Mouse (Mus musculus): ENCODE data around the gene Zfp976.
A peak's percentile ranks its signal among the peaks of the same experiment; 100 is the strongest.
"Not testable (repeated sequence)": the region's sequence is repeated elsewhere in the genome, so short reads cannot be mapped to it uniquely, and the experiment has no call there.

Zfp976 gene

DNA sequence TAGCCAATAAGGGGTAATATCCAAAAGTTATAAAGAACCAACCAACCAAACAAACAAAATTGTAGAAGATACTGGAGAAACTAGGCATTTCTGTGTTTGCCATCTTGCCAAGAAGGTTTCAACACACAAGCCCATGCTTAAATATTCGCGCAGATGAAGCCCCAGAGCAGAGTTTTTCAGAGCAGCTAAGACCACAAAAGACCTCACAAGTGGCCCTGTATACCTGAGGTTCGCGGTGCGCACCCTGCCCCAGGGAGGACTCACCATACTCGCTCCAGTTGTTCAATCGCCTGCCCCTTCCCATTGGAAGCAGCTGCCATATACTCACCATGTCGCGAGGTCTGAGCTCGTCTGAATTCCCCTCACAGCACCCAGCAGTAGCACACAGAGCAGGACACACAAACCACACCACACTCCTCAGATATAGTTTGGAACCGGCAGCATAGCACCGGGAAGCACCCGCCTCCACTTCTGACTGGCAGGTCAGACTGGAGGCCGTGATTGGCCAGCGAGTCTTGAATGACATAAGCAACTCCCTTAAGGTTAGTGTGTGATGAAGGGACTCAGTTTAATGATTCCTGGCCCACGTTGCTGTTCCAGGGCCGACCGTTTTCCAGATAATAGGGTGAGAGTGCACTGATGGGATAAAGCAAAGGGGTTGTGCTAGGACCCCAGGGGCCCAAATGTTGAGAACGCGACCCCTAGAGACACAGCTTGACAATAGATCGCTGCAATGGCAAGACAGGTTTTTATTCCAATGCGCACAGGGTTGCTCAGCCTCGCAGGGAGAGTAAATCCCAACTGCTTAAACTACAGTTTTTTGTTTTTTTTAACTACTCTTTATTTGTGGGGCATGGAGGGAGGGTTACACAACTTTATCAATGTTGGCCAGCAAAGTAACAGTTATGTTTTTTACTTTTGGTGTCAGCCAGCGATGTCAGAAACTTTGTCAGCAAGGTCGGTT is at the start of gene Zfp976:
TSS of gene Zfp976 (minus strand) at position 437 of the 964 bp plus-strand sequence.
- DNase-seq (ENCODE audit: low spot score in 2 of 2) = peak; percentile 53 to 66

DNA sequence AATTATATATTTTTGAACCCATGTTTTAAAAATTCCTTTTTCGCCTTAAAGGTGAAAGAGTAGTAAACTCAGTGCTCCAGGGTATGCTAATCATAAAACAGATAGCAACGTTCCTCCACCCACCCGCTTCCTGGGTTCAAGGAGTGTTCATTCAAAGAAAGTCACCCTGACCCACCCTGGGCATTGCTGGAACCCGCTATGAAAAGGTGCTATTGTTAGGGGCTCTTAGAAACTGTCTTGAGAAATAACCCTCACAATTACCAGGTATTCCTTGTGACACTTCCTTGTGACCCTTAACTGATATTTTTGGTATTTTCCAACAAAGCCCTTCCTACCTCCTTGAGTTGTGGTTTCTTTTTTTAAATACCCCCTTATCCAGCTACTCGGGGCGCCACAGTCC is 37.7 kb upstream of the Zfp976 start:
- DNase-seq (ENCODE audit: low spot score in 2 of 2) = not testable (repeated sequence)

DNA sequence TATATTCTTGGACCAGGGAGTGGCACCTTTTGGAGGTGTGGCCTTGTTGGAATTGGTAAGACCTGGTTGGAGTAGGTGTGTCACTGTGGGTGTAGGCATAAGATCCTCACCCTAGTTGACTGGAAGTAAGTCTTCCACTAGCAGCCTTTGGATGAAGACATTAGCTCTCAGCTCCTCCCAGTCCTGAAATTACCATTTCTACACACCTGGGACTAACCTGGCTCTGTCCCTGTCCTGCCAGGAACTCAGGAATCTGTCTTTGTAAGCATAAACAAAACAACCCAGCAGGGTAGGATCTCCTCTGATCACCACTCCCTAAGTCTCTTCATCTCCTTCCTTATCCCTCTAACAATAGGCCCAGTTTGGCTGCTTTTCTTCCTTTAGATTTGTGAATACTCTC is 37.3 kb upstream of the Zfp976 start:
- not testable (repeated sequence) for DNase-seq (ENCODE audit: low spot score in 2 of 2)

DNA sequence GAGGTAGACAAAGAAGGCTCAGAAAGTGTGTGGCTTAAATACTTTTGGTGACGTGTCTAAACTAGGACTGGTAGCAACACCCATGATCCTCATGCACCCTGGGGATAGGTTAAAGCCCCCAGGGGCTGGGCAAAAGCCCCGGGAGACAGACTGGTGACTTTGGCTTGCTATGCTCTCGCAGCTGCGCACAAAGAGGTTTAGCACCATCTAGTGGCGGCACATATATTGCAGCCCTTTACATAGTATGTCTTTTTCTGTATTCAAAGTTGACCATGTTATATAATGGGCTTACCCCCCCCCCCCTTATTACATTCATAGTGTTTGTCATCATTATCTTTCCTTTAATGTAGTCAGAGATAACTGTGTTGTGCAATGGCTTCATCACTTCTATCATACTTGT is 17.8 kb upstream of the Zfp976 start:
- not testable (repeated sequence) for DNase-seq (ENCODE audit: low spot score in 2 of 2)

DNA sequence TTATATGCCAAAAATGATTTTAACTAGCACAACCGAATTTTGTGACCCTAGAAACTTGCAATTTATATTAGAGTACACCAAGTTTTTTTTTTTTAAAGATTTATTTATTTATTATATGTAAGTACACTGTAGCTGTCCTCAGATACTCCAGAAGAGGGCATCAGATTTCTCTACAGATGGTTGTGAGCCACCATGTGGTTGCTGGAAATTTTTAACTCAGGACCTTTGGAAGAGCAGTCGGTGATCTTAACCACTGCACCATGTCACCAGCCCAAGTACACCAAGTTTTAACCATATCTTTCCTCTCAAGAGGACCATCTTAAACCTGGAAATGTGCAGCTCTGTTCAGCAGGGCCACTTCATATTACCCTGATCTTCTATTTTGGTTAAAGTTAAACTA is 12.8 kb upstream of the Zfp976 start:
- DNase-seq (ENCODE audit: low spot score in 2 of 2) = not testable (repeated sequence)

DNA sequence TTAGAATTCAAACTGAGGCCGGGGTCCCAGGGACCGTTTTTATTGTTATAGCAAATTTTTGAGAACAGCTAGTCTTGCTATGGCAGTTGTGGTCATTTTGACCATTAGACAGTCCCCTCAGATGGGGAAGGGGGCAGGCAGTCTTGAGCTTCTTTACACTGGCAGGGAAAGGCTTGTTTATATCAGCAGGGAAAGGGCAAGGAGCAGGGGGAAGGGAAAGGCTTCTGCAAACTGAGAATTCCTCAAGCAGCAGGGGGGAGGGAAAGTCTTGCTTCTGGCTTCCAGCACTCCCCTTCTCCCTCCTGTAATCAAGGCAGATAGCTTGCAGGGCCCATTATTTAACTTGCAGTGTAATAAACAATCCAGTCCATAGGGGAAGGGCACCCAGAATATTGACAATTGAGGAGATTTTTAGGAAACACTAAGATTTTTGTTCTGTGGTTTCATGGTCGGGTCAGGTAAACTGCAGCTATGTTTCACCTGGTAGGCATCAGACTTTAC is 782 bp upstream of the Zfp976 start:
- DNase-seq (ENCODE audit: low spot score in 2 of 2) = not testable (repeated sequence)

DNA sequence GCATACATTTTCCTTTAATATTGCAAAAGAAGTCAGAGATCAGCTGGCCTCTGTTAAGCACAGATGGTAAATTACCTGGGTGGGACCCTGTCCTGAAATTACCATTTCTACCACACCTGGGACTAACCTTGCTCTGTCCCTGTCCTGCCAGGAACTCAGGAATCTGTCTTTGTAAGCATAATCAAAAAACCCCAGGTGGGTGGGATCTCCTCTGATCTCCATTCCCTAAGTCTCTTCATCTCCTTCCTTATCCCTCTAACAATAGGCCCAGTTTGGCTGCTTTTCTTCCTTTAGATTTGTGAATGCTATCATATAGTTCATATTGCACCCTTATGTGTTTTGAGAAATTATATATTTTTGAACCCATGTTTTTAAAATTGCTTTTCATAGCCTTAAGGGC is 11.4 kb downstream of the Zfp976 start:
- not testable (repeated sequence) for DNase-seq (ENCODE audit: low spot score in 2 of 2)

DNA sequence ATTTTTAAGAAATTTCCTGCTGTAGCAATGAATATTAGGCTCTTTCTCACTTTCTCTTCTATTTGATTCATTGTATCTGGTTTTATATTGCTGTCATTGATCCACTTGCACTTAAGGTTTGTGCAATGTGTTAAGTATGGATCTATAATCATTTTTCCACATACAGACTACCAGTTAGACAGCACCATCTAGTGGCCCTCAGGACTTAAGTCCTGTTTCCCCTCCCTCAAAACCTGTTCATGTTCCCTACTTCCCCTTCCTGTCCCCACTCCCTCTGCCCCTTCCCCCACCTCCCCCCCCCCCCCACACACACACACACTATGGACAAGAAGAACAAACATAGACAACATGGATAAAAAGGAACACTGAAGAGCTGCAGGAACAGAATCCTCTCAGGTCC is 46.7 kb downstream of the Zfp976 start:
- not testable (repeated sequence) for DNase-seq (ENCODE audit: low spot score in 2 of 2)

DNA sequence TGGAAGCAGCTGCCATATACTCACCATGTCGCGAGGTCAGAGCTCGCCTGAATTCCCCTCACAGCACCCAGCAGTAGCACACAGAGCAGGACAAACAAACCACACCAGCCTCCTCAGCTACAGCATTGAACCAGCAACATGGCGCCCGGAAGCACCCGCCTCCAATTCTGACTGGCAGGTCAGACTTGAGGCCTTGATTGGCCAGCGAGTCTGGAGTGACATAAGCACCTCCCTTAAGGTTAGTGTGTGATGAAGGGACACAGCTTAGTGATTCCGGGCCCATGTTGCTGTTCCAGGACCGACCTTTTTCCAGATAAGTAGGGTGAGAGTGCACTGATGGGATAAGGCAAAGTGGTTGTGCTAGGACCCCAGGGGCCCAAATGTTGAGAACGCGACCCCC is 50.0 kb downstream of the Zfp976 start, which contains the start of gene Zfp977:
TSS of gene Zfp977 (minus strand) at position 135 of the 400 bp plus-strand sequence.
- not testable (repeated sequence) for DNase-seq (ENCODE audit: low spot score in 2 of 2)

DNA sequence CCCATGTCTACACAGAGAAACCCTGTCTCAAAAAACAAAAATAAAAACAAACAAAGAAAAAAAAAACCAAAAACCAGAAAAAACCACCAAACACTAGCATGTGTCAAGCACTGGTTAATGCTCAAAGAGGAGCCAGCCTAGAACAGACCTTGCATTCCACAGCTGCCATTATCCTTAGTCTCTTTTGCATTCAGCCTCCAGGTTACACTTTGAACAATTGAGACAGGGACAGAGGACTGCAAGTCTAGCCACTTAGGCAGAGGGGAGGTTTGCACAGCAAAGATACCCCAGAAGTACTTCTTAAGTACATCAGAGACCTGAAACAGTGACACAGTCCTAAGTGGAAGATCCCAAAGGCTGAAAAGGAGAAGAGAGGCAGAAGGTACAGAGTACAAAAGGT is 51.1 kb downstream of the Zfp976 start:
- not testable (repeated sequence) for DNase-seq (ENCODE audit: low spot score in 2 of 2)

DNA sequence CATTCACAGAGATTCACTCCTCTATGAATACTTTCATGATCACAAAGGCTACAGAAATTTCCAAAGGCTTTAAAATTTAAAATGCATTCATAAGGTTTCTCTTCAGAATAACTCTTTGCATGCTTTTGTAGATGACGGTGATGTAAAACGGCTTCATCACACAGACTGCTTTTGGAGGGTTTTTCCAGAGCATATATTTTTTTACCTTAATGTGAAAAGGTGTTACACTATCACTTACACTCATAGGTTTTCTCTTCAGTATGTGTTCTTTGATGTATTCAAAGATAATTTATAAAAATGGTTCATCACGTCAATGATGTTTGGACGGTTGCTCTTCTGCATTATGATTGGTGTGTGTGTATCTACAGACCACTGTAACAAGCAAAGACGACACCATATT is 63.9 kb downstream of the Zfp976 start, which contains the start of gene Gm21028:
TSS of gene Gm21028 (minus strand) at position 101 of the 400 bp plus-strand sequence.
- no peak for DNase-seq (ENCODE audit: low spot score in 2 of 2)

Measured in urinary bladder, postnatal 4 days (tissue).